Mouse (Mus musculus) thymus, adult 2 months (tissue): Measurements from ENCODE around the gene Gpc5.

Experiments
- CTCF ChIP-seq: fragments of 200-500 bp; IDR thresholded peaks from 2 replicates; pipeline ENCODE4 v1.5.1; 2012; ENCODE audit warnings: mild to moderate bottlenecking, control low read depth, low read length, moderate library complexity, borderline replicate concordance; ENCODE audit not compliant: control insufficient read depth, poor library complexity, insufficient read depth; ENCODE audit errors: extremely low read depth
- POLR2A ChIP-seq: fragments of 200-500 bp; IDR thresholded peaks from 2 replicates; pipeline ENCODE4 v1.6.1; 2012; ENCODE audit warnings: mild to moderate bottlenecking, low read length, control low read depth, moderate library complexity; ENCODE audit not compliant: control insufficient read depth, poor library complexity, insufficient read depth; ENCODE audit errors: extremely low read depth

DNA sequence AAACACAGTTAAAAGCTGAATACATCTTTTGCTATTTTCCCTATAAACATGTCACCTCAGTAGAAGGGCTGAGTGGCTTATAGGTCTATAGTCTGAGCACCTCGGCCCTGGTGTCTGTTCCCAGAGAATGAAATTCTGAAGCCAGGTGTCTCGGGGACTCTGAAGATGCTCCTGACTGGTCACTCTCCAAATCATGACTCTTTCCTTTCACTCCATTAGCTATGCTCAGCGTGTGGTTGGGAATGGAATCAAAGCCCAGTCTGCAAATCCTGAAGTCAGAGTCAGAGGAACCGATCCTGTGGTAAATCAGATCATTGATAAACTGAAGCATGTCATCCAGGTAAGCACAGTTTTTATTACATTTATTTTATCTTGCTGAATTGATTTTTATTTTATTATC is 460.0 kb downstream of the Gpc5 start:
- TF ChIP-seq CTCF = no peak
- TF ChIP-seq POLR2A = no peak
